Mouse (Mus musculus) kidney, embryonic 15.5 days (tissue): Measurements from ENCODE around the gene Cradd. TPM values are rescaled to one million over a fixed set of nuclear protein-coding genes. Genes with fewer than 3 reads are reported as not detected.

Experiments
- ATAC-seq: fragments of 200-750 bp; cut with Nextera tagmentation; replicated peaks from 2 replicates; pipeline ENCODE4 v1.8.0; 2017; ENCODE audit warnings: moderate TSS enrichment; ENCODE audit not compliant: low FRiP score
- H3K27ac ChIP-seq: fragments of 300-500 bp; sonication (generic); 2 replicates; pipeline ENCODE4 v1.5.1; 2015; ENCODE audit warnings: mild to moderate bottlenecking, inconsistent platforms
- H3K27me3 ChIP-seq: fragments of 300-500 bp; sonication (generic); 2 replicates; pipeline ENCODE4 v1.6.1; 2015; ENCODE audit warnings: inconsistent platforms
- H3K36me3 ChIP-seq: fragments of 300-500 bp; sonication (generic); 2 replicates; pipeline ENCODE4 v1.6.1; 2015; ENCODE audit warnings: inconsistent platforms
- H3K4me1 ChIP-seq: fragments of 300-500 bp; sonication (generic); 2 replicates; pipeline ENCODE4 v1.6.1; 2015; ENCODE audit warnings: inconsistent platforms
- H3K4me2 ChIP-seq: fragments of 300-500 bp; sonication (generic); 2 replicates; pipeline ENCODE4 v1.6.1; 2015; ENCODE audit warnings: moderate library complexity, mild to moderate bottlenecking, inconsistent platforms
- H3K4me3 ChIP-seq: fragments of 300-500 bp; sonication (generic); replicated peaks from 2 replicates; pipeline ENCODE4 v1.5.1; 2015; ENCODE audit warnings: mild to moderate bottlenecking, inconsistent platforms
- H3K9ac ChIP-seq: fragments of 300-500 bp; sonication (generic); 2 replicates; pipeline ENCODE4 v1.6.1; 2015; ENCODE audit warnings: mild to moderate bottlenecking, inconsistent platforms
- H3K9me3 ChIP-seq: fragments of 300-500 bp; sonication (generic); replicated peaks from 2 replicates; pipeline ENCODE4 v1.6.1; 2016; ENCODE audit warnings: inconsistent platforms
- WGBS: fragments of 180-500 bp; shearing (Covaris S2); methylation state at CpG from one replicate; pipeline ENCODE4 v1.1.7; 2015; ENCODE audit warnings: mixed read lengths; 5-methylcytosine and 5-hydroxymethylcytosine counted together
- polyA plus RNA-seq: library from polyadenylated mRNA; unstranded; fragments of >200 nt; fragmentation: Nextera tagmentation; extraction: Ambion mirVana; gene quantifications from 2 replicates; pipeline ENCODE4 v1.2.1, GENCODE M21; 2015

Gene Cradd
- polyA plus RNA-seq, 1 experiment from 2014 or later = 9.3 TPM

GRCm38 (mm10) chr10:95245680-95245982, 78.3 kb downstream of the Cradd start:
- Histone ChIP-seq H3K9me3 (no peaks in the 10 kb centered on the region), H3K4me1 (0 out of 2 replicates have a peak, but pooled peaks cover 3% of the 10 kb centered on the region), H3K36me3 (no peaks in the 10 kb centered on the region), H3K4me3 (no peak overlapping the region), H3K27ac (no peak overlapping the region), H3K9ac (no peak overlapping the region), H3K4me2 (no peak overlapping the region), H3K27me3 (no peaks in the 10 kb centered on the region)
- WGBS = 82% methylated on average over 2 of the region's 2 CpGs
- no peak for ATAC-seq

- Histone ChIP-seq H3K36me3 (no peaks in the 10 kb centered on the region), H3K9me3 (no peaks in the 10 kb centered on the region), H3K27ac (no peak overlapping the region), H3K4me3 (no peak overlapping the region), H3K4me2 (no peak overlapping the region), H3K27me3 (no peaks in the 10 kb centered on the region), H3K4me1 (0 out of 2 replicates have a peak, but pooled peaks cover 3% of the 10 kb centered on the region), H3K9ac (no peak overlapping the region)
- WGBS = 61% methylated on average over 17 of the region's 23 CpGs
- no peak for ATAC-seq
Observed at GRCm38 (mm10) chr10:95244961-95245679, 78.8 kb downstream of the Cradd start.

GRCm38 (mm10) chr10:95239196-95240069, 84.5 kb downstream of the Cradd start:
- Histone ChIP-seq H3K4me3 (no peak overlapping the region), H3K9me3 (no peaks in the 10 kb centered on the region), H3K4me2 (no peak overlapping the region), H3K9ac (no peak overlapping the region), H3K27ac (no peak overlapping the region), H3K27me3 (no peaks in the 10 kb centered on the region), H3K36me3 (no peaks in the 10 kb centered on the region), H3K4me1 (peaks cover 11% of the 10 kb centered on the region)
- 59% methylated on average over 13 of the region's 13 CpGs for WGBS
- no peak for ATAC-seq

- H3K36me3 ChIP-seq = no peaks in the 10 kb centered on the region
- H3K4me1 ChIP-seq = peaks cover 11% of the 10 kb centered on the region
- no peak overlapping the region for H3K9ac ChIP-seq
- H3K27ac ChIP-seq = no peak overlapping the region
- H3K4me3 ChIP-seq = no peak overlapping the region
- 63% methylated on average over 2 of the region's 2 CpGs for WGBS
- H3K4me2 ChIP-seq = no peak overlapping the region
- no peak for ATAC-seq
- H3K27me3 ChIP-seq = no peaks in the 10 kb centered on the region
- no peaks in the 10 kb centered on the region for H3K9me3 ChIP-seq
Observed at GRCm38 (mm10) chr10:95238667-95239066, 85.3 kb downstream of the Cradd start.

GRCm38 (mm10) chr10:95236226-95236625, 87.7 kb downstream of the Cradd start:
- no peaks in the 10 kb centered on the region for H3K27me3 ChIP-seq
- WGBS = 33% methylated on average over 8 of the region's 8 CpGs
- no peak overlapping the region for H3K4me2 ChIP-seq
- H3K27ac ChIP-seq = no peak overlapping the region
- peaks cover 21% of the 10 kb centered on the region for H3K4me1 ChIP-seq
- H3K4me3 ChIP-seq = no peak overlapping the region
- no peak overlapping the region for H3K9ac ChIP-seq
- ATAC-seq = no peak
- H3K9me3 ChIP-seq = no peaks in the 10 kb centered on the region
- no peaks in the 10 kb centered on the region for H3K36me3 ChIP-seq

- H3K36me3 ChIP-seq = no peaks in the 10 kb centered on the region
- no peak overlapping the region for H3K4me2 ChIP-seq
- H3K27me3 ChIP-seq = no peaks in the 10 kb centered on the region
- no peak overlapping the region for H3K9ac ChIP-seq
- ATAC-seq = no peak
- no peaks in the 10 kb centered on the region for H3K9me3 ChIP-seq
- H3K27ac ChIP-seq = no peak overlapping the region
- peaks cover 21% of the 10 kb centered on the region for H3K4me1 ChIP-seq
- H3K4me3 ChIP-seq = no peak overlapping the region
- 77% methylated on average over 3 of the region's 3 CpGs for WGBS
Observed at GRCm38 (mm10) chr10:95234661-95235060, 89.3 kb downstream of the Cradd start.

- ATAC-seq = no peak
- 74% methylated on average over 10 of the region's 10 CpGs for WGBS
- no peak overlapping the region for H3K4me3 ChIP-seq
- peaks cover 21% of the 10 kb centered on the region for H3K4me1 ChIP-seq
- no peak overlapping the region for H3K9ac ChIP-seq
- H3K9me3 ChIP-seq = no peaks in the 10 kb centered on the region
- no peaks in the 10 kb centered on the region for H3K27me3 ChIP-seq
- H3K27ac ChIP-seq = no peak overlapping the region
- H3K36me3 ChIP-seq = no peaks in the 10 kb centered on the region
- H3K4me2 ChIP-seq = no peak overlapping the region
Observed at GRCm38 (mm10) chr10:95233044-95233443, 90.9 kb downstream of the Cradd start.

GRCm38 (mm10) chr10:95232554-95232953, 91.4 kb downstream of the Cradd start:
- Histone ChIP-seq H3K4me1 (peaks cover 23% of the 10 kb centered on the region), H3K4me2 (no peak overlapping the region), H3K4me3 (no peak overlapping the region), H3K36me3 (no peaks in the 10 kb centered on the region), H3K27ac (no peak overlapping the region), H3K27me3 (no peaks in the 10 kb centered on the region), H3K9me3 (no peaks in the 10 kb centered on the region), H3K9ac (no peak overlapping the region)
- WGBS = 45% methylated on average over 3 of the region's 3 CpGs
- ATAC-seq = 0 out of 2 replicates have a peak, but pooled peaks have one; percentile 33

- Histone ChIP-seq H3K27ac (no peak overlapping the region), H3K9ac (no peak overlapping the region), H3K4me3 (no peak overlapping the region), H3K27me3 (no peaks in the 10 kb centered on the region), H3K4me1 (peaks cover 13% of the 10 kb centered on the region; the same call in 1 of the 2 replicates), H3K9me3 (no peaks in the 10 kb centered on the region), H3K4me2 (no peak overlapping the region), H3K36me3 (no peaks in the 10 kb centered on the region)
- ATAC-seq = no peak
- WGBS = 77% methylated on average over 6 of the region's 6 CpGs
Observed at GRCm38 (mm10) chr10:95228192-95228591, 95.7 kb downstream of the Cradd start.

GRCm38 (mm10) chr10:95227590-95227989, 96.3 kb downstream of the Cradd start:
- 6% methylated on average over 1 of the region's 1 CpGs for WGBS
- H3K4me2 ChIP-seq = no peak overlapping the region
- H3K27me3 ChIP-seq = no peaks in the 10 kb centered on the region
- no peak overlapping the region for H3K4me3 ChIP-seq
- no peak overlapping the region for H3K27ac ChIP-seq
- H3K4me1 ChIP-seq = peaks cover 7% of the 10 kb centered on the region; the same call in 1 of the 2 replicates
- H3K9me3 ChIP-seq = no peaks in the 10 kb centered on the region
- H3K36me3 ChIP-seq = no peaks in the 10 kb centered on the region
- ATAC-seq = no peak
- H3K9ac ChIP-seq = no peak overlapping the region

GRCm38 (mm10) chr10:95226772-95227171, 97.2 kb downstream of the Cradd start:
- Histone ChIP-seq H3K27ac (no peak overlapping the region), H3K4me1 (0 out of 2 replicates have a peak, but pooled peaks cover 3% of the 10 kb centered on the region), H3K4me3 (no peak overlapping the region), H3K4me2 (no peak overlapping the region), H3K9ac (no peak overlapping the region), H3K36me3 (no peaks in the 10 kb centered on the region), H3K9me3 (no peaks in the 10 kb centered on the region), H3K27me3 (no peaks in the 10 kb centered on the region)
- WGBS = 65% methylated on average over 4 of the region's 4 CpGs
- ATAC-seq = no peak

- Histone ChIP-seq H3K36me3 (no peaks in the 10 kb centered on the region), H3K4me1 (0 out of 2 replicates have a peak, but pooled peaks cover 3% of the 10 kb centered on the region), H3K4me3 (no peak overlapping the region), H3K27ac (no peak overlapping the region), H3K4me2 (no peak overlapping the region), H3K9ac (no peak overlapping the region), H3K27me3 (no peaks in the 10 kb centered on the region), H3K9me3 (no peaks in the 10 kb centered on the region)
- no peak for ATAC-seq
- WGBS = 87% methylated on average over 4 of the region's 4 CpGs
Observed at GRCm38 (mm10) chr10:95225006-95225405, 98.9 kb downstream of the Cradd start.
